Mouse (Mus musculus): Measurements from ENCODE around the gene Ets1. TPM values are rescaled to one million over a fixed set of nuclear protein-coding genes. Genes with fewer than 3 reads are reported as not detected.

Gene Ets1
- polyA plus RNA-seq, 1 experiment, result 0.06 TPM

DNA sequence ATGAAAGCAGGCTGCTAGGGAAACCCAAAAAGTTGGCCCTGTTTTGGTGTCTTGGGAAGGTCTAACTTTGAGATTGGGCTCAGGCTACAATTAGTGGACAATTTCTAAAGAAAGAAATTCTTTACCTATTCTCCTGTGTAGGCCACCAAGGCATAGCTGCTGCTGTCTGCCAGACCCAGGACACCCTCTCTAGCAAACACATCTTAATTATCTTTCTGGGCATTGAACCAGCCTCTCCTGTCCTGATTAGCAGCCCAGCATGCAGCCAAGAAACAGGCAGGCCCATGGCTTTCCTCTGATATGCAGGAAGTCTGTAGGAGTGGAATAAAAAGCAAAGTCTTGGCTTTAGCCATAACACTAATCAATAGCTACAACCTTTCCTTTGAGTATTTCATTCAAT is 4.7 kb upstream of the Ets1 start:
- H3K36me3 ChIP-seq (ENCODE audit: control insufficient read depth), result no peaks in the 10 kb centered on the region
- H3K4me1 ChIP-seq (ENCODE audit: control insufficient read depth), result no peaks in the 10 kb centered on the region
- H3K4me3 ChIP-seq (replicated peaks), result no peak overlapping the region
- TF ChIP-seq GATA1 (IDR thresholded peaks at IDR 0.05; ENCODE audit: low read length) (no peak), TAL1 (IDR thresholded peaks at IDR 0.05; ENCODE audit: low read length) (no peak)
- peaks cover 13% of the 10 kb centered on the region for H3K27me3 ChIP-seq (ENCODE audit: control insufficient read depth)
- no peaks in the 10 kb centered on the region for H3K9me3 ChIP-seq (ENCODE audit: control insufficient read depth, low read length)

DNA sequence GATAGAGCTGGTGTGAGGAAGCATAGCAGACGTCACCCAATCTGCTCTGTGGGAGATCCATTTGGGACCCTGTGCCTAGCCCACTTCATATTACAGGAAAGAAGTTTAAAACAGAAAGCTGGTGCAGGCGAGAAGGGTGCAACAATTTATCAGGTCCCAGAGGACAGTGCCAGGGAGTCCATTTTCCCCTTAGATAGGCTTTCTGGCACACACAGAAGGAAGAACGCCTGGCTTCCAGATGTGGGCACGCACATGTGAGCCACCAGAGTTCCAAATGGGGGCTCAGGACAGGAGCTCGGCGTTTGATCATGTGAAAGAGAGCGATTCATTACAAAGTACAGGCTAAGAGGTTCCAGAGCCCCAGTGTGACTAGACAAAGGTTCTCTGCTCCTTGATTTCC is 3.8 kb upstream of the Ets1 start:
- Histone ChIP-seq H3K9me3 (ENCODE audit: control insufficient read depth, low read length) (no peaks in the 10 kb centered on the region), H3K4me1 (ENCODE audit: control insufficient read depth) (no peaks in the 10 kb centered on the region), H3K27me3 (ENCODE audit: control insufficient read depth) (peaks cover 22% of the 10 kb centered on the region), H3K4me3 (replicated peaks) (no peak overlapping the region), H3K36me3 (ENCODE audit: control insufficient read depth) (no peaks in the 10 kb centered on the region)
- TF ChIP-seq TAL1 (IDR thresholded peaks at IDR 0.05; ENCODE audit: low read length), result no peak
- no peak for TF ChIP-seq GATA1 (IDR thresholded peaks at IDR 0.05; ENCODE audit: low read length)

DNA sequence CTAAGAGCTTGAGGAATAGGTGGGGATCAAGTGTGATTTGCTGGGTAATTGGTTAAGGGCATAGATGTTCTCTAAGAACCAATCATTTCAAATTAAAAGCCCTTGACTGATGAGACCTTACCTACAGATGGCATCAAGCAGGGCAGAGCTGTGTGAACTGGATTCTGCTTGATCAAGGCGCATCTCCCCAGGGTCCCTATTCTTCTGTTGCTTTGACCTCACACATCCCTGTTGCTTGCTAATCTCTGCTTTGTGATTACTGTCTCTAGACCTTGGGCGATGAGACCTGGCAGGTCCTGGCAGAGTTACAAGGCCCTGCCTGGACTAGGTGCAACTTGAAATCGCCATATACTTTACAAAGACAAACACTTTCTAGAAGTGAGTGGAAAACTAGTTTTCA is 9.0 kb downstream of the Ets1 start:
- Histone ChIP-seq H3K27me3 (ENCODE audit: control insufficient read depth) (peaks cover 12% of the 10 kb centered on the region), H3K36me3 (ENCODE audit: control insufficient read depth) (no peaks in the 10 kb centered on the region), H3K4me1 (ENCODE audit: control insufficient read depth) (no peaks in the 10 kb centered on the region; the same call in 1 of the 2 replicates), H3K9me3 (ENCODE audit: control insufficient read depth, low read length) (no peaks in the 10 kb centered on the region), H3K4me3 (replicated peaks) (no peak overlapping the region)
- TF ChIP-seq GATA1 (IDR thresholded peaks at IDR 0.05; ENCODE audit: low read length) (no peak), TAL1 (IDR thresholded peaks at IDR 0.05; ENCODE audit: low read length) (no peak)

DNA sequence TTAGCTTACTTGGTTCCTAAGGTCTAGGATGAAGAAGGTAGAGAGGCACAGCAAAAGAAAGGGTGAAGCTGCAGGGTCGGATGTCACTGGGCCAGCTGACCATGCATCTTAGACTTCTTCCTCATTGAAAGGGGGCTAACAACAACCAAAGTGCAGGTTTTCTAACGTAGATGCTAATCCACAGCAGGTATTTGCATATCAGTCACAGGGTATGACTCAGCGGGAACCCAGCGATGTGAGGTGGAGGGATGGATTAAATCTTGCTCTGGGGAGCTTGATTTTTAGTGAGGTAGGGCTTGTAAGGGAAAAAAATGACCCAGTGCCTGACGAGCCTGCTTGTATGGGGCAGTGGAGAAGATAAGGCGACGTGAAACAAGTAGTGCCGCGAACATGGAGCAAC is 9.5 kb downstream of the Ets1 start:
- Histone ChIP-seq H3K9me3 (ENCODE audit: control insufficient read depth, low read length) (no peaks in the 10 kb centered on the region), H3K4me3 (replicated peaks) (no peak overlapping the region), H3K4me1 (ENCODE audit: control insufficient read depth) (no peaks in the 10 kb centered on the region; the same call in 1 of the 2 replicates), H3K36me3 (ENCODE audit: control insufficient read depth) (no peaks in the 10 kb centered on the region), H3K27me3 (ENCODE audit: control insufficient read depth) (peaks cover 12% of the 10 kb centered on the region)
- no peak for TF ChIP-seq TAL1 (IDR thresholded peaks at IDR 0.05; ENCODE audit: low read length)
- no peak for TF ChIP-seq GATA1 (IDR thresholded peaks at IDR 0.05; ENCODE audit: low read length)

DNA sequence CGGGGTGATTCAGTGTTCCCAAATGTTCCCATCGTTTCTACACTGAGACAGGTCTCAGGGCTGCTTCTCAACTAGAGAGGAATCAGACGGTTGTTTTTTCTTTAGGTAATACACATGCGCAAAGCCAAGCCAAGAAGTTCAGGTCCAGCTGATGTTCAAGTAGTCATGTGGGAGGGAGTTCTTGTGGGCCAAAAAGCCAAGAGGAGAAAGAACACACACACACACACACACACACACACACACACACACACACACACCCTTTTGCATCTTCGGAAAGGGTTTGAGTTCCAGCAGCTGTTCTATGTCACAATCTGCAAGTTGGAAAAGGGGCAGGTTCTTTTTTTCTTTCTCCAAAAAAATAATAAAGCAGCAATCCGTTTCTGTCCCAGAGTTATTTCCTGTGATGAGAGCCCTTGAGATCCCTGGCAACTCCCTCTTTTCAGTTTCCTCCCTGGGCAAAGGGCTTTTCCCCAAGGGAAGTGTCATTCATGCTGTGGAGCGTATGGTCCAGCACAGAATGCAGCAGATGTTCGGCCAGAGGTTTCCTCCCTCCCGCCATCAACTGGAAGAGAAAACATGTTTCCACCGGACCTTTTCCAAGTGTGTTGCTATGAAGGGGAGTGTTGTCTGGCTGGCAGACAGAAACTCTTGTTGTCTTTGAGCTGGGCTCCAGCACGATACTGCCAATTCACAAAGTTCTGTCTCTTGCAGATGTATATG is 10.7 kb downstream of the Ets1 start:
- H3K36me3 ChIP-seq (ENCODE audit: control insufficient read depth), result no peaks in the 10 kb centered on the region
- TF ChIP-seq GATA1 (IDR thresholded peaks at IDR 0.05; ENCODE audit: low read length) (no peak), TAL1 (IDR thresholded peaks at IDR 0.05; ENCODE audit: low read length) (no peak)
- H3K27me3 ChIP-seq (ENCODE audit: control insufficient read depth), result peaks cover 12% of the 10 kb centered on the region
- H3K9me3 ChIP-seq (ENCODE audit: control insufficient read depth, low read length), result no peaks in the 10 kb centered on the region
- no peak overlapping the region for H3K4me3 ChIP-seq (replicated peaks)
- no peaks in the 10 kb centered on the region; the same call in 1 of the 2 replicates for H3K4me1 ChIP-seq (ENCODE audit: control insufficient read depth)

DNA sequence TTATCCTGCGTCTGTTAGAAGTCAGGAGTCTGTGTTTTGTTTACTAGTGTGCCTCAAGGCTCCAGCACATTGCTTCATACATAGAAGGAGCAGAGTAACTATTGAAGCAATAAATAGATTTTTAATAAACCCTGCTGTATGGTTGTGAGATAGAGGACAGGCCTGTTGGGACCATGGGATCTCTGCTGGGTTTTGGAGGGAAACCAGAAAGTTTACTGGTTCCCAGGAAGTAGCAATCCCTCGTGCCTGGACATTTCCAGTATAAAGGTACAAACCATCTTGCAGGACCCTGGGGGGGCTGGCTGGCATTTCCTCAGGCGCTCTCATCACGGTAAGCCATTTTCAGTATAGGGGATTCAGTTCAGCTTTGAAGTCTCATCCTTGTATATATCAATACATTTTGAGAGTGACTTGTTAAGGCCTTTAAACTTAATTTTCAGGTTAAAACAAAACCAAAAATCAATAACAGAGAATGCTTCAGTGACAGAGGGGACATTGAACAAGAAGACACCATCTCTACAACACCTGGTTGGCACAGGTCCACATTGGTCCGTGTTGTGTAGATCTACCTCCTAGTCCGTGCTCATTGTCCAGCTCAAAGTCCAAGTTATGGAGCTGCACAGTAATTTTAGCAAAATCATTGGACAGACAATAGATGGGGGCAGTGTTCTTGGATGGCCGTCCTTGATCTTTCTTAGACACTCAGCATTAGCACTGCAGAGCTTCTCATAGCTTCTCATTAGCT is 11.7 kb downstream of the Ets1 start:
- Histone ChIP-seq H3K27me3 (ENCODE audit: control insufficient read depth) (peaks cover 12% of the 10 kb centered on the region), H3K36me3 (ENCODE audit: control insufficient read depth) (no peaks in the 10 kb centered on the region), H3K4me1 (ENCODE audit: control insufficient read depth) (no peaks in the 10 kb centered on the region; the same call in 1 of the 2 replicates), H3K4me3 (replicated peaks) (no peak overlapping the region), H3K9me3 (ENCODE audit: control insufficient read depth, low read length) (no peaks in the 10 kb centered on the region)
- TF ChIP-seq TAL1 (IDR thresholded peaks at IDR 0.05; ENCODE audit: low read length) (no peak), GATA1 (IDR thresholded peaks at IDR 0.05; ENCODE audit: low read length) (no peak)

DNA sequence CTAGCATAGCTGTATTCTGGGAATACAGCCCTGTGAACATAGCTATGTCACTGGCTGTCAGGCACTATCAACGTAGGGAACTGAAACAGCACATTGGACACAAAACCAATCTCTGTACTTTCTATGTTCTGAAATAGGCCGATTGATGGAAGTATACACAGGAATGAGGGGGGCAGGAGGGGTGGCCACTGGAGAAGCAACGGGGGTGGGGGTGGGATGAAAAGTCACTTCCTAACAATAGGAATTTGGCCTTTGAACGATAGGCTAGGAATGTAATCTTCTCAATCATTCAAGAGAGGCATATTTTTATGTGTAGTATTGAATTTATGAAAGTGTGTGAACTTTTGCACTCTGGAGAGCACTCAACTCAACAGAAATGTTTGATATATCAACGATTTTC is 12.3 kb downstream of the Ets1 start:
- H3K4me1 ChIP-seq (ENCODE audit: control insufficient read depth), result no peaks in the 10 kb centered on the region; the same call in 1 of the 2 replicates
- H3K36me3 ChIP-seq (ENCODE audit: control insufficient read depth), result no peaks in the 10 kb centered on the region
- TF ChIP-seq TAL1 (IDR thresholded peaks at IDR 0.05; ENCODE audit: low read length) (no peak), GATA1 (IDR thresholded peaks at IDR 0.05; ENCODE audit: low read length) (no peak)
- H3K27me3 ChIP-seq (ENCODE audit: control insufficient read depth), result peaks cover 12% of the 10 kb centered on the region
- no peak overlapping the region for H3K4me3 ChIP-seq (replicated peaks)
- no peaks in the 10 kb centered on the region for H3K9me3 ChIP-seq (ENCODE audit: control insufficient read depth, low read length)

DNA sequence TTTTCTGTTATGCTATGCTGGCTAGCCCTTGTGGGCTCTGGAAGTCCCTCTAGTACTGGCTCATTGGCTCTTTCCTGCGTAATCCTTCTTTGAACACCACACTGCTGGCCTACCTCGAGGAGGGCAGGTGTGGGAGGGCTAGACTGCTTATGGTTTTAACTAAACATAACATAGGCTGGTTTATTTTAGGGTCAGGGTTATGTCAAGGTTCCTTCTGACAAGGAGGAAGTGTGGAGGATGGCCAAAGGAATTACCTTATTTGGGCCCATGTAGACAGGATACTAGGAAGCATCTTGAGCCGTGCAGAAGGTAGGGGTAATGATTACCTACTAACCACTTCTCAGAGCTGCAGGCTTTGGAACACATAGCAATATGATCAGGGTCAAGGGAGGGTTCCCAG is 14.7 kb downstream of the Ets1 start:
- Histone ChIP-seq H3K27me3 (ENCODE audit: control insufficient read depth) (peaks cover 7% of the 10 kb centered on the region), H3K9me3 (ENCODE audit: control insufficient read depth, low read length) (no peaks in the 10 kb centered on the region), H3K4me3 (replicated peaks) (no peak overlapping the region), H3K4me1 (ENCODE audit: control insufficient read depth) (no peaks in the 10 kb centered on the region), H3K36me3 (ENCODE audit: control insufficient read depth) (no peaks in the 10 kb centered on the region)
- TF ChIP-seq TAL1 (IDR thresholded peaks at IDR 0.05; ENCODE audit: low read length), result no peak
- no peak for TF ChIP-seq GATA1 (IDR thresholded peaks at IDR 0.05; ENCODE audit: low read length)

DNA sequence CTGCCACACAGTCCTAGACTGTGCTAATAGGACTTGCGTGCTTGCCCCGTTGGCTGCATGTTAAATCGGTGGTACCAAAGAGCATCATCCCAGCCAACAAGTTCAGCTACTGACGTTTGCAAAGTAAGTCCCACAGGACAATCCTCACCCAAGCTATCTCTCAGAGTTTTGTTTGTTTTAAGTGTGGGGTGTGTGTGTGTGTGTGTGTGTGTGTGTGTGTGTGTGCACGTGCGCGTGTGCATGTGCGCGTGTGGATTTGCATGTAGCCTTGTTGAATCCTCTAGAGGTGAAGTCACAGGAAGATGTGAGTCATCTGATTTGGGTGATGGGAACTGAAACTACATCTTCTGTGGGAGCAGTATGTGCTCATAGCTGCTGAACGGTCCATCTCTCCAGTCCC is 16.1 kb downstream of the Ets1 start:
- Histone ChIP-seq H3K36me3 (ENCODE audit: control insufficient read depth) (no peaks in the 10 kb centered on the region), H3K4me3 (replicated peaks) (no peak overlapping the region), H3K4me1 (ENCODE audit: control insufficient read depth) (no peaks in the 10 kb centered on the region), H3K9me3 (ENCODE audit: control insufficient read depth, low read length) (no peaks in the 10 kb centered on the region), H3K27me3 (ENCODE audit: control insufficient read depth) (peaks cover under 1% of the 10 kb centered on the region; the same call in 1 of the 2 replicates)
- TF ChIP-seq TAL1 (IDR thresholded peaks at IDR 0.05; ENCODE audit: low read length), result no peak
- TF ChIP-seq GATA1 (IDR thresholded peaks at IDR 0.05; ENCODE audit: low read length), result no peak
